Mouse (Mus musculus) heart, embryonic 16.5 days (tissue): ENCODE measurements around the gene 1700042G07Rik. TPM values are rescaled to one million over a fixed set of nuclear protein-coding genes. Genes with fewer than 3 reads are reported as not detected.
A peak's percentile ranks its signal among the peaks of the same experiment; 100 is the strongest.

Experiments used
- ATAC-seq: fragments of 200-750 bp; cut with Nextera tagmentation; replicated peaks from 2 replicates; pipeline ENCODE4 v1.8.0; 2017; ENCODE audit warnings: moderate number of reproducible peaks; ENCODE audit not compliant: insufficient read depth, low FRiP score; ENCODE audit errors: extremely low read depth
- H3K27ac ChIP-seq: fragments of 300-500 bp; sonication (generic); 2 replicates; pipeline ENCODE4 v1.5.1; 2014; ENCODE audit warnings: mild to moderate bottlenecking, low read length, control low read depth, moderate library complexity
- H3K27me3 ChIP-seq: fragments of 300-500 bp; sonication (generic); 2 replicates; pipeline ENCODE4 v1.6.1; 2014; ENCODE audit warnings: low read length, mixed read lengths; ENCODE audit not compliant: control insufficient read depth, insufficient read depth
- H3K36me3 ChIP-seq: fragments of 300-500 bp; sonication (generic); 2 replicates; pipeline ENCODE4 v1.6.1; 2014; ENCODE audit not compliant: control insufficient read depth, insufficient read depth
- H3K4me1 ChIP-seq: fragments of 300-500 bp; sonication (generic); 2 replicates; pipeline ENCODE4 v1.6.1; 2014; ENCODE audit warnings: low read length, mixed read lengths; ENCODE audit not compliant: control insufficient read depth, insufficient read depth
- H3K4me2 ChIP-seq: fragments of 300-500 bp; sonication (generic); 2 replicates; pipeline ENCODE4 v1.6.1; 2014; ENCODE audit warnings: low read depth, mild to moderate bottlenecking, control low read depth, low read length
- H3K4me3 ChIP-seq: fragments of 300-500 bp; sonication (generic); 2 replicates; pipeline ENCODE4 v1.5.1; 2014; ENCODE audit warnings: mild to moderate bottlenecking, control low read depth, low read length
- H3K9ac ChIP-seq: fragments of 300-500 bp; sonication (generic); 2 replicates; pipeline ENCODE4 v1.6.1; 2014; ENCODE audit warnings: low read length, control low read depth
- H3K9me3 ChIP-seq: fragments of 300-500 bp; sonication (generic); replicated peaks from 2 replicates; pipeline ENCODE4 v1.6.1; 2016; ENCODE audit warnings: low read length; ENCODE audit not compliant: control insufficient read depth
- WGBS: fragments of 180-500 bp; shearing (Covaris S2); extraction: QIAGEN DNeasy Blood & Tissue Kit; methylation state at CpG from one replicate; pipeline ENCODE4 v1.1.7; 2014; 5-methylcytosine and 5-hydroxymethylcytosine counted together
- polyA plus RNA-seq: library from polyadenylated mRNA; unstranded; fragments of >200 nt; fragmentation: Nextera tagmentation; extraction: Ambion mirVana; gene quantifications from 2 replicates; pipeline ENCODE4 v1.2.1, GENCODE M21; 2015

Gene 1700042G07Rik
- polyA plus RNA-seq, 1 experiment from 2014 or later: not detected

DNA sequence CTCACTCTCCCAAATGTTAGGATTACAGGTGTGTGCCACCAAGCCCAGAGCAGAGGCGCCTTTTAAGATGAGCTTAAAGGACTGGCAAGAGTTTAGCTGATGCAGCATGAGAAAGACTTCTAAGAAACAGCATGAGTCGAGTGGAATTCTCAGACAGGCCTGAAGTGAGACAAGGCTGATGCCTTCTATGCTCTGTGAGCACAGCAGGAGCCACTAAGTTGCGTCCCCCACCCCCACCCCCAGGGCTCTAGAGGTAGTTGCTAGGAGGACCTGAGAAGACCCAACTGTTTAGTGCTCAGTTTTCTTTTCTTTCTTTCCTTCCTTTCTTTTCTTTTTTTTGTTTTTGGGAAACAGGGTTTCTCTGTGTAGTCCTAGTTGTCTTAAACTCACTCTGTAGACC, 8.9 kb downstream of the 1700042G07Rik start:
- Histone ChIP-seq H3K36me3 (no peaks in the 10 kb centered on the region), H3K4me2 (no peak overlapping the region), H3K9ac (no peak overlapping the region), H3K27me3 (no peaks in the 10 kb centered on the region), H3K9me3 (no peaks in the 10 kb centered on the region), H3K4me3 (no peak overlapping the region), H3K27ac (no peak overlapping the region), H3K4me1 (peaks cover 9% of the 10 kb centered on the region)
- WGBS: 64% methylated on average over 3 of the region's 3 CpGs
- no peak for ATAC-seq

DNA sequence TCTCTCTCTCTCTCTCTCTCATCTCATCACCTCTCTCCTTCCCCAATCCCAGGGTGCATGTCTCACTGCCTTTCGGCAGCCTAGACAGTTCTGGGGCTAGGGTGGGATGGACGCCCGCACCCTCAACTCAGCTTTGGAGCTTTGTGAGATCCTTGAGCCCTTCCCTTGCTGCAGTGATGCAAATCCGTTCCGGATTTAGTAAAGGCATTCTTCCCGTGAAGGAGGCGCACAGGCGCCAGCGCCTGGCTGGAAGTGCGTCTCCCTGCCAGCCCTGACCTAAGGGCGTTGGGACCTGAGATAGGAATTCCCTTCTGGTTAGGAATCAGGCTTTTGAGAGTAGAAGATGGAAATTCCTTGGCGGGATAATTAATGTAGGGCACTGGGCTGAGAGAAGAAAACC, 9.6 kb downstream of the 1700042G07Rik start:
- ATAC-seq: peak; percentile 56
- Histone ChIP-seq H3K27me3 (no peaks in the 10 kb centered on the region), H3K9me3 (no peaks in the 10 kb centered on the region), H3K27ac (peak overlapping the region; percentile 63), H3K4me3 (peak overlapping the region; percentile 39), H3K4me2 (peak overlapping the region; percentile 71), H3K4me1 (peaks cover 5% of the 10 kb centered on the region; the same call in 1 of the 2 replicates), H3K9ac (peak overlapping the region; percentile 68), H3K36me3 (no peaks in the 10 kb centered on the region)
- WGBS: 8% methylated on average over 12 of the region's 12 CpGs

DNA sequence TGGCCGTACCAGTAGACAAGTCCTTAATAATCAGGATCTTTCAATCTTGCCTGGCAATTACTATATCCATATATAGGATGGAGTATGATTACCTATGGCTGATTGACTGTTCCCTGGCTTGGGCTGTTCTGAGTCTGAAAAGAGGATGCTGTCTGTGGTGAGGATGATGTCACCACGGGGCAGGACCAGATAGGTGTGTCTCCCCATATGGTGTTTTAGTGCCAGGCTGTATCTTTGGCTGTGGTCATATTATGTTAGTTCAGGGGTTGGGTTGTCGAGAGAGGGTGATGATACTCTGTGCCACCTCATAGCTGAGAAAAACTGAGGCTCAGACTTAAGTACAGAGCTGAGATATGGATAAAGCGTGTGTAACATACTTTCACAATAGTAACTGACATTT, 11.9 kb downstream of the 1700042G07Rik start:
- Histone ChIP-seq H3K4me2 (no peak overlapping the region), H3K4me1 (peaks cover 5% of the 10 kb centered on the region; the same call in 1 of the 2 replicates), H3K9ac (no peak overlapping the region), H3K9me3 (no peaks in the 10 kb centered on the region), H3K4me3 (no peak overlapping the region), H3K27me3 (no peaks in the 10 kb centered on the region), H3K27ac (no peak overlapping the region), H3K36me3 (no peaks in the 10 kb centered on the region)
- ATAC-seq: no peak
- WGBS: 77% methylated on average over 4 of the region's 4 CpGs

DNA sequence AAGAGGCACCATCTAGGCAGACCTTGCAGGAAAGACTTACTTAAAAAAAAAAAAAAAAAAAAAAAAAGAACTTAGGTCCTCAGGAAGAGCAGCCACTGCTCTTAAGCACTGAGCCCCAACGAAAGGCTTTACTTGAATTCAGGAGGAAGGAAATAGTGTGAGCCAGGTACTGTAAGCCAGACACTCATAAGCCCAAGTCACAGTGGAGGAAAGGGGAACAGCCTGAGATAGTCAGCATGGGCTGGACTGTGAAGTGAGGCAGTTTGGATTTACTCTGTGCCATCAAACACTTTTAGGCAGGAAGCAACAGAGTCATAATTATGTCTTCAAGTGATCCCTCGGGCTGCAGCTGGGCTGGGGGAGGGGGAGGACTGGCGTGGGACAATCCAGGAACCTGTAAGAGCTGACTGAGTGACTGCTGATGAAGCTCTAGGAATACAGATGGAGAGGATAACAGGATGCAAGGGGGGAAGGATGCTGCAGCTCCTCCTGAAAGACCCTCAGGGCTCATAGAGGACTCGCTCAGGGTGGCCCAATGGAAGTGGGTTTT, 19.2 kb downstream of the 1700042G07Rik start:
- no peak for ATAC-seq
- Histone ChIP-seq H3K4me3 (no peak overlapping the region), H3K9me3 (no peaks in the 10 kb centered on the region), H3K9ac (no peak overlapping the region), H3K4me1 (no peaks in the 10 kb centered on the region), H3K27ac (no peak overlapping the region), H3K4me2 (no peak overlapping the region), H3K27me3 (no peaks in the 10 kb centered on the region), H3K36me3 (no peaks in the 10 kb centered on the region)
- WGBS: 45% methylated on average over 4 of the region's 4 CpGs

DNA sequence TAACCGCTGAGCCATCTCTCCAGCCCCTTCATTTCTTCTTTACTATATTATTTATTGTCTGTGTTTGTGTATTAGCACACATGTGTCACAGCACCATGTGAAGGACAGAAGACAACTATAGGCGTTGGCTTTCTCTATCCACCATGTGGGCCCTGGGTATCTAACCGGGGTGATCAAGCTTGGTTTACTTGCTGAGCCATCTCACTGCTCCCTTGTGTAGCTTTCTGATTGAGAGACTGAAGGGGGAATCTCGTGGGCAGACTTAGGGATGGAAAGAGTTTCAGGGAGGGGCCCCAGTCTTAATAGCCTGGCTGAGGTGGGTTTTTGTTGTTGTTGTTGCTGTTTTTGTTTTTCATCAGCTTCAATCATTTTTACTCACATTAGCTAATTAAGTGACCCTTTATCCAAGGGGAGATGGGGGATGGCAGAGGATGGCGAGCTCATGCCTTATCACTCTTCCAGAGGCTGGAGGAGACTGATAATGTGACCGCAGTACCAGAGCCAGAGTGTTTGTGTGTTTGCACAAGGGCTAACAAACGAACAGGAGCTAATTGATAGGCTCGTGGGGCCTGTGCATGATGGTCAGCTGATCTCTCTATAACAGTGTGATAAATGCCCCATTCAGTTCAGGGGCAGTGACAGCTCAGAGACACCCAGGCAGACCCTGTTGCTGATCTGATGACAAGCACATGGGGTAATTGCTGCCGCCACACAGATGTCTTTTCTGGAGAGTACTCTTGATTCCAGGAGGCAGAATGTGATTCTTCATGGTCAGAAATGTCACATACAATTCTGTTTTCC, 20.6 kb downstream of the 1700042G07Rik start:
- Histone ChIP-seq H3K9ac (no peak overlapping the region), H3K4me2 (no peak overlapping the region), H3K4me1 (no peaks in the 10 kb centered on the region), H3K4me3 (no peak overlapping the region), H3K9me3 (no peaks in the 10 kb centered on the region), H3K27ac (no peak overlapping the region), H3K36me3 (no peaks in the 10 kb centered on the region), H3K27me3 (no peaks in the 10 kb centered on the region)
- 39% methylated on average over 9 of the region's 9 CpGs for WGBS
- ATAC-seq: no peak

DNA sequence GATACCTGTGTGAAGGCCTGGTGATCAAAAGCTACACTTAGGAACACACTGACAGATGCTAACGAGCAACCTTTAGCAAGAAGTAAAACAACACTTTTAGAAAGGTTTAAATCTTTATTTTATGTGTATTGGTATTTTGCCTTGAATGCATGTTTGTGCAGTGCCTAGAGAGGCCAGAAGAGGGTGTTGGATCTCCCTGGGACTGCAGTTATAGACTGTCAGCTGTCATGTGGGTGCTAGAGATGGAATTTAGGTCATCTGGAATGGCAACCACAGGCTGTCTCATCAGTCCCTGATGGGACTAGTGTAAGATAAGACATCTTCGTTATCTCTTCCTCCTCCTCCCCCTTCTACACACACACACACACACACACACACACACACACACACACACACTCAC, 25.2 kb downstream of the 1700042G07Rik start:
- no peaks in the 10 kb centered on the region for H3K9me3 ChIP-seq
- no peaks in the 10 kb centered on the region for H3K27me3 ChIP-seq
- no peak overlapping the region for H3K4me3 ChIP-seq
- H3K36me3 ChIP-seq: no peaks in the 10 kb centered on the region
- no peak overlapping the region for H3K27ac ChIP-seq
- H3K4me1 ChIP-seq: no peaks in the 10 kb centered on the region
- no peak overlapping the region for H3K4me2 ChIP-seq
- WGBS: 68% methylated on average over 2 of the region's 2 CpGs
- ATAC-seq: no peak
- H3K9ac ChIP-seq: no peak overlapping the region

DNA sequence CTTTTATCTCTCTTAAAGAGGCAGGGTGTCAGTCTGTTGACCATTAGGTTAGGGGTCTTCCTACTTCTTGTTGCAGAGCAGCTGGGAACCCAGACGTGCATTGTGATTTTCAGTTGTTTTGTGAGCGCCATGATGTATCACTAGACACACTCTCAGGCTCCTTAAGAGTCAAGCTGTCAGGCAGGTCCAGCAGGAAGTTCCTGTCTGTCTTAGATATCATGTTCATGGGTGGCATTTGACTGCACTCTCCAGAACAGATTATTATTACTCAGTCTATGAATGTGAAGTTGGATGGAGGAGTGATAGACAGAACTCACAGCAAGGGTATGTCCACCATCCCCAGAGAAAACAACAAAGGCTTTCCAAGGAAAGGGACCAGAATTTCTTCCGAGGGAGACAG, 31.2 kb downstream of the 1700042G07Rik start:
- Histone ChIP-seq H3K9me3 (no peaks in the 10 kb centered on the region), H3K4me3 (no peak overlapping the region), H3K9ac (no peak overlapping the region), H3K27me3 (no peaks in the 10 kb centered on the region), H3K4me2 (no peak overlapping the region), H3K4me1 (no peaks in the 10 kb centered on the region), H3K27ac (no peak overlapping the region), H3K36me3 (no peaks in the 10 kb centered on the region)
- 58% methylated on average over 3 of the region's 3 CpGs for WGBS
- ATAC-seq: no peak

DNA sequence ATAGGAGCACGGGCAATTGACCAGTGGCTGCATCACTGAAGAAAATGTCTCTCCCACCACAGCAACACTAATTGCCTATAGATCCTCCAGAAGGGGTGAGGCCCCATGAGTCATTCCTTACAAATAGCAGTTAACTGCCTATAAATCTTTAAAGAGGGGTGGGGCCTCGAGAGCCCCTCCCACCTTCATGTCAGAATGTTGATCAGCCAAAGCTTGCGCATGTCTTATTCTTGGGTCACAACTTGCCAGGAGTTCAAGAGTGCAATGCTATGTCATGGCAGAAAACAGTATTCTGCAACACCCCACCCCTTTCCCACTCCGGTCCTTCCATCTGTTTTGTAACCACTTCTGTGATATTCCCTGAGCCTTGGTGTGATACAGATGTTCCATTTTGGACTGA, 33.4 kb downstream of the 1700042G07Rik start:
- H3K27ac ChIP-seq: no peak overlapping the region
- H3K4me3 ChIP-seq: no peak overlapping the region
- H3K36me3 ChIP-seq: no peaks in the 10 kb centered on the region
- no peaks in the 10 kb centered on the region for H3K9me3 ChIP-seq
- H3K4me1 ChIP-seq: no peaks in the 10 kb centered on the region
- ATAC-seq: no peak
- H3K9ac ChIP-seq: no peak overlapping the region
- H3K27me3 ChIP-seq: no peaks in the 10 kb centered on the region
- WGBS: 79% methylated on average over 4 of the region's 4 CpGs
- H3K4me2 ChIP-seq: no peak overlapping the region

DNA sequence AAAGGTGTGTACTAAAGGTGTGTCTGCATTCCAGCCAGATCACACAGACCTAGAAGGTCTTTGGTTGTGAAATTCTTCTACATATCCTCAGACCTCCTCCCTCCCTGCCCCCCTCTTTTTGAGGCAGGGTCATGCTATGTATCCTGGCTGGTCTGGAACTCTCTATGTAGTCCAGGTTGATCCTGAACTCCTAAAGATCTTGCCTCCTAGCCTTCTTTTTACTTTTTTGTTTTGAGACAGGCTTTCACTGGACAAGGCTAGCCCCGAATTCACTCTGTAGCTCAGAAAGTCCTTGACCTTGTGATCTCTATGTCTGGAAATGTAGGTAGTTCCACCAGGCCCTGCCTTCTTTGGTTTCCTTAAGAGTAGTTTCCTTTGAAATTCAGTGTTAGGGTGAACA, 35.7 kb downstream of the 1700042G07Rik start:
- no peak overlapping the region for H3K4me2 ChIP-seq

More for the DNA sequence above, 35.7 kb downstream of the 1700042G07Rik start:
- 72% methylated on average over 1 of the region's 1 CpGs for WGBS
- Histone ChIP-seq H3K9me3 (no peaks in the 10 kb centered on the region), H3K4me1 (no peaks in the 10 kb centered on the region), H3K9ac (no peak overlapping the region), H3K27ac (no peak overlapping the region), H3K27me3 (no peaks in the 10 kb centered on the region), H3K36me3 (no peaks in the 10 kb centered on the region), H3K4me3 (no peak overlapping the region)
- no peak for ATAC-seq
